Mouse (Mus musculus): ENCODE measurements around the gene Gm20662. TPM values are rescaled to one million over a fixed set of nuclear protein-coding genes. Genes with fewer than 3 reads are reported as not detected.

Gene Gm20662
- polyA plus RNA-seq, 1 experiment = 1.7 TPM

DNA sequence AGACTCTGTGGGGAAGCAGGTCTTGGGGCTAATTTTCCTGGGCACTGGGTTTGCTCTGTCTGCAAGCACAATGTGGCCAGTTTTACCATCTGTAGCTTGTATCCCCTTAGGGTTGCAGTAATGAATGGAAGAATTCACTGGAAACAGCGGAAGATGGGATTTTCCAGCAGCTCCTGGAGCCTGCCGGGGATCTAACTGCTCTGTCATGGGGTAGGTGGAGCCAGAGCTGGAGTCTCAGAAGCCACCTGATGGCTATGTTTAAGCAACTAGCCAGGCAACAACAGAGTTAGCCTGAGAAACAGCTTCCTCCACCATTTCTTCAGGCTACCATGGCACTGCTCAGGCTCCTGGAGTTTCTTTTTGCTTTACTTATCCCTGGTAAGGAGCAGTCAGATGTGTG, 4.0 kb upstream of the Gm20662 start, which contains the start of gene Cdhr4:
Gene Cdhr4 (plus strand): TSS at position 301 of the 400 bp plus-strand sequence.
- no peak for DNase-seq (ENCODE audit: low read depth in 1 of 2, low spot score in 2 of 2)
- Histone ChIP-seq H3K4me1 (ENCODE audit: control insufficient read depth, insufficient read depth, insufficient read length) (no peaks in the 10 kb centered on the region), H3K27ac (ENCODE audit: insufficient read depth, low read length) (no peak within 1 kb of the TSS), H3K36me3 (ENCODE audit: control insufficient read depth, insufficient read depth, low read length) (no peaks in the 10 kb centered on the region), H3K27me3 (ENCODE audit: control insufficient read depth, insufficient read depth, low read length) (no peaks in the 10 kb centered on the region), H3K4me3 (ENCODE audit: extremely low read depth, insufficient read depth, insufficient read length) (no peak within 1 kb of the TSS)
- TF ChIP-seq POLR2A (IDR thresholded peaks at IDR 0.05; ENCODE audit: low read depth, low read length) (no peak), CTCF (IDR thresholded peaks at IDR 0.05; ENCODE audit: extremely low read depth, insufficient read depth, insufficient read length, insufficient replicate concordance) (no peak)
- WGBS = 86% methylated on average over 2 of the region's 2 CpGs

GRCm38 (mm10) chr9:107993013-107993412, 3.1 kb upstream of the Gm20662 start:
- H3K27ac ChIP-seq (ENCODE audit: insufficient read depth, low read length) = no peak overlapping the region
- H3K36me3 ChIP-seq (ENCODE audit: control insufficient read depth, insufficient read depth, low read length) = no peaks in the 10 kb centered on the region
- WGBS = 64% methylated on average over 11 of the region's 11 CpGs
- no peak for DNase-seq (ENCODE audit: low read depth in 1 of 2, low spot score in 2 of 2)
- H3K4me1 ChIP-seq (ENCODE audit: control insufficient read depth, insufficient read depth, insufficient read length) = no peaks in the 10 kb centered on the region
- TF ChIP-seq CTCF (IDR thresholded peaks at IDR 0.05; ENCODE audit: extremely low read depth, insufficient read depth, insufficient read length, insufficient replicate concordance) (no peak), POLR2A (IDR thresholded peaks at IDR 0.05; ENCODE audit: low read depth, low read length) (no peak)
- no peaks in the 10 kb centered on the region for H3K27me3 ChIP-seq (ENCODE audit: control insufficient read depth, insufficient read depth, low read length)
- H3K4me3 ChIP-seq (ENCODE audit: extremely low read depth, insufficient read depth, insufficient read length) = no peak overlapping the region

DNA sequence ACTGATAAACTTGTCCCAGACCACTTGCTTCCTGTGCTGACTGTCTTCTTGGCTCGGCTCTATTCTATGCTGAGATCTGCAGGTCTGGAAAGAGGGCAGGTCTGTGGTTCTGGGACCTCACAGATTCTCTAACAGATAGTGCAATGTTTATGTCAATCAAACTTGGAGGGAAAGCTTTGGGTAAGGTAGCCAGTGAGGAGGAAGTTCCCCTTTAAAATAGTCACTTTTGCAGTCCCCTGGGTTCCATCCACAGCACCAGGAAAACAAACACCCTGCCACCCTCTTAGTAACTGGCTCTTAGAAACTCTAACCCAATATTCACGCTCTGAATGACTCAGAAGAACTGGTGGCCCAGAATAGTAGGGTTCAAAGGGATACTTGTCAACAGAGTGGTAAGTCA, 1.7 kb upstream of the Gm20662 start:
- no peaks in the 10 kb centered on the region for H3K4me1 ChIP-seq (ENCODE audit: control insufficient read depth, insufficient read depth, insufficient read length)

GRCm38 (mm10) chr9:107995513-107995912, 636 bp upstream of the Gm20662 start:
- DNase-seq (ENCODE audit: low read depth in 1 of 2, low spot score in 2 of 2) = no peak
- no peak overlapping the region for H3K27ac ChIP-seq (ENCODE audit: insufficient read depth, low read length)
- H3K27me3 ChIP-seq (ENCODE audit: control insufficient read depth, insufficient read depth, low read length) = no peaks in the 10 kb centered on the region
- TF ChIP-seq POLR2A (IDR thresholded peaks at IDR 0.05; ENCODE audit: low read depth, low read length) (no peak), CTCF (IDR thresholded peaks at IDR 0.05; ENCODE audit: extremely low read depth, insufficient read depth, insufficient read length, insufficient replicate concordance) (no peak)
- no peak overlapping the region for H3K4me3 ChIP-seq (ENCODE audit: extremely low read depth, insufficient read depth, insufficient read length)
- WGBS = 97% methylated on average over 21 of the region's 21 CpGs
- no peaks in the 10 kb centered on the region for H3K36me3 ChIP-seq (ENCODE audit: control insufficient read depth, insufficient read depth, low read length)
- H3K4me1 ChIP-seq (ENCODE audit: control insufficient read depth, insufficient read depth, insufficient read length) = no peaks in the 10 kb centered on the region

More for the DNA sequence above, 1.7 kb upstream of the Gm20662 start:
- Histone ChIP-seq H3K36me3 (ENCODE audit: control insufficient read depth, insufficient read depth, low read length) (no peaks in the 10 kb centered on the region), H3K27me3 (ENCODE audit: control insufficient read depth, insufficient read depth, low read length) (no peaks in the 10 kb centered on the region), H3K27ac (ENCODE audit: insufficient read depth, low read length) (no peak overlapping the region), H3K4me3 (ENCODE audit: extremely low read depth, insufficient read depth, insufficient read length) (no peak overlapping the region)
- DNase-seq (ENCODE audit: low read depth in 1 of 2, low spot score in 2 of 2) = no peak
- TF ChIP-seq POLR2A (IDR thresholded peaks at IDR 0.05; ENCODE audit: low read depth, low read length) (no peak), CTCF (IDR thresholded peaks at IDR 0.05; ENCODE audit: extremely low read depth, insufficient read depth, insufficient read length, insufficient replicate concordance) (no peak)
- WGBS = 8% methylated on average over 2 of the region's 2 CpGs

GRCm38 (mm10) chr9:108001922-108002770, 6.0 kb downstream of the Gm20662 start, which contains the start of gene Ip6k1:
Gene Ip6k1 (plus strand): TSS chr9:108002501.
- WGBS = under 1% methylated on average over 51 of the region's 51 CpGs
- Histone ChIP-seq H3K36me3 (ENCODE audit: control insufficient read depth, insufficient read depth, low read length) (no peaks in the 10 kb centered on the region), H3K27ac (ENCODE audit: insufficient read depth, low read length) (peak within 1 kb of the TSS; percentile 89), H3K27me3 (ENCODE audit: control insufficient read depth, insufficient read depth, low read length) (no peaks in the 10 kb centered on the region), H3K4me3 (ENCODE audit: extremely low read depth, insufficient read depth, insufficient read length) (peak within 1 kb of the TSS; percentile 81), H3K4me1 (ENCODE audit: control insufficient read depth, insufficient read depth, insufficient read length) (peaks cover 5% of the 10 kb centered on the region; the same call in 1 of the 2 replicates)
- peak; percentile 100 for DNase-seq (ENCODE audit: low read depth in 1 of 2, low spot score in 2 of 2)
- TF ChIP-seq CTCF (IDR thresholded peaks at IDR 0.05; ENCODE audit: extremely low read depth, insufficient read depth, insufficient read length, insufficient replicate concordance) (no peak), POLR2A (IDR thresholded peaks at IDR 0.05; ENCODE audit: low read depth, low read length) (peak; percentile 87)

DNA sequence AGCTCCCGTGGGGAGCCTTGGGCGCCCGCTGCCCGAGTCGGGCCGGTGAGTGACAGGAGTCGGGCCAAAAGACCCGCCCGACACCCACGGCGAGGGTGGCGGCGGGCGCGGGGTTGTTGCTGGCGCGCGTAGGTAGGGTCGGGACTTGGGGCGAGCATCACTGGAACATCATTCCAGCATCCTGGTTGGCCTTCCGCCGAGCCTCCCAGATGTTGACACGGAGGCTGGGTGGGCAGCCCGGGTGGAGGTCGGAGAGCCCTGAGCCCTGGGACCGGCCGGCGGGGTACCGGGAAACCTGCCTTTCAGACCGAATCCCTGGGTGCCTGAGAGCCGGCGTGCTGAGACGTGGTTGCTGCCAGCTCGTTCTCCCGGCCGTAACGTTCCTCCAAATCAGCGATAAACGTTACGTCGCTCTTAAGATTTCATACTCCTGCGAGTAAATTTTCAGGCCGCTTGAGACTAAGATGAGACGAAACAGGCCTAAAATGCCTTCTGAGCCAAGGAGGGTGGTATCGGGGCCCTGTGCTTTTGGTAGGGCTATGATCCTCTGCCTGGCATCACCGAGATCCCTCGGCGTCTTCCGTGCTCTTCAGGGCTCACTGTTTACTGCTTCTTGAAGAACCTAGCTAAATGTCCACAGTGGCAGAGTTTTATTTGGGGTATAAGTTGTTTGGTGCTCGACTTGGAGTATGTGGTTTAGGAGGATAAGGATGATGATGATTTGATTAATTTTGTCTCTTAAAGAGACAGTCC, 6.8 kb downstream of the Gm20662 start:
- Histone ChIP-seq H3K4me3 (ENCODE audit: extremely low read depth, insufficient read depth, insufficient read length) (peak overlapping the region; percentile 81), H3K27me3 (ENCODE audit: control insufficient read depth, insufficient read depth, low read length) (no peaks in the 10 kb centered on the region), H3K36me3 (ENCODE audit: control insufficient read depth, insufficient read depth, low read length) (no peaks in the 10 kb centered on the region), H3K27ac (ENCODE audit: insufficient read depth, low read length) (peak overlapping the region; percentile 79), H3K4me1 (ENCODE audit: control insufficient read depth, insufficient read depth, insufficient read length) (peaks cover 5% of the 10 kb centered on the region; the same call in 1 of the 2 replicates)
- peak in 1 of 2 experiments; percentile 29 for DNase-seq (ENCODE audit: low read depth in 1 of 2, low spot score in 2 of 2)
- TF ChIP-seq CTCF (IDR thresholded peaks at IDR 0.05; ENCODE audit: extremely low read depth, insufficient read depth, insufficient read length, insufficient replicate concordance) (no peak), POLR2A (IDR thresholded peaks at IDR 0.05; ENCODE audit: low read depth, low read length) (no peak)
- under 1% methylated on average over 50 of the region's 50 CpGs for WGBS
